Mouse (Mus musculus): ENCODE data around the gene Cmpk1.

DNA sequence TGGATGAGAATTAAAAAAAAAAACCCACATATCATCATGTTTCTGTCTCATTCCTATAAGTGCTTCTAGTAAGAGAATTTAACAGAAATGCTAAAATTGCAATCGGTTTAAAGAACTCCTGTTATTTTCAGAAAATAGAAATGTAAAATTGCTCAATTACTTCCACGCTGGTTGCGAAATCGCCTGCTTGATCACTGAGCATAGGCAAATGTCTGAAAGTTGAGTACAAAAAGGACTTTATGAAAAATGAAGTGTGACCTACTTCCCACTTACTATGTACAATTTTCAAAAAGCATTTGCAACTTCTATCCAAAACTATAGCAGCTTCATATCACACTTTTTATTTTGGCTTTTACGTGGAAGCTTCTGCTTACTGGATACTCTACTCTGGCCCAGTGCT lies 16.3 kb downstream of the Cmpk1 start:
- no peak for TF ChIP-seq POLR2A (IDR thresholded peaks at IDR 0.05; ENCODE audit: borderline replicate concordance, insufficient read depth, low read length)
- TF ChIP-seq CTCF (IDR thresholded peaks at IDR 0.05; ENCODE audit: borderline replicate concordance, insufficient read depth, low read depth, low read length): no peak
